Mouse (Mus musculus) kidney, postnatal 10 days (tissue): Measurements from ENCODE around the gene Fkbp10.

Experiments
- DNase-seq: peaks from one replicate; pipeline ENCODE4 v3.0.0; 2021; ENCODE audit warnings: mixed read lengths

Gene Fkbp10

GRCm38 (mm10) chr11:100472197-100472934, 56.9 kb downstream of the Fkbp10 start, which contains the start of gene Klhl11:
Gene Klhl11 (minus strand): TSS chr11:100472741.
- peak; percentile 93 for DNase-seq

- DNase-seq = no peak
These were observed 57.4 kb downstream of the Fkbp10 start for GRCm38 (mm10) chr11:100472935-100473295.
